Mouse (Mus musculus) MEL (cell line): ENCODE results near the gene Rph3al. TPM values are rescaled to one million over a fixed set of nuclear protein-coding genes. Genes with fewer than 3 reads are reported as not detected.

Experiments
- DNase-seq: peaks from one replicate; pipeline ENCODE4 v3.0.0; 2011; ENCODE audit warnings: low read depth, low spot score
- H3K27ac ChIP-seq: 2 replicates; pipeline ENCODE4 v1.5.1; 2012; ENCODE audit warnings: low read depth, mild to moderate bottlenecking, control low read depth, low read length, moderate library complexity; ENCODE audit not compliant: control insufficient read depth
- H3K27me3 ChIP-seq, 2 experiments: fragments of 150-350 bp in 1 of 2; sonication (generic) in 1 of 2; 2 replicates each; pipeline ENCODE4 v1.6.1; 2012; ENCODE audit warnings: low read length in 2 of 2, mild to moderate bottlenecking in 2 of 2, improper control_type of control experiment in 1 of 2, moderate library complexity in 1 of 2; ENCODE audit not compliant: insufficient read depth in 2 of 2, control insufficient read depth in 1 of 2
- H3K36me3 ChIP-seq, 2 experiments: 2 replicates each; pipeline ENCODE4 v1.6.1; 2012 to 2014; ENCODE audit warnings: low read length in 2 of 2, improper control_type of control experiment in 1 of 2, inconsistent platforms in 1 of 2, mild to moderate bottlenecking in 1 of 2; ENCODE audit not compliant: insufficient read depth in 2 of 2, control insufficient read depth in 1 of 2
- H3K4me1 ChIP-seq, 2 experiments: fragments of 150-350 bp in 1 of 2; sonication (generic) in 1 of 2; 2 replicates each; pipeline ENCODE4 v1.6.1; 2012; ENCODE audit warnings: low read length in 2 of 2, improper control_type of control experiment in 1 of 2, mild to moderate bottlenecking in 1 of 2; ENCODE audit not compliant: insufficient read depth in 2 of 2, control insufficient read depth in 1 of 2
- H3K4me3 ChIP-seq, 2 experiments: fragments of 150-350 bp in 1 of 2; sonication (generic) in 1 of 2; 2 replicates each; pipeline ENCODE4 v1.5.1; 2012; ENCODE audit warnings: low read depth in 2 of 2, low read length in 2 of 2, mild to moderate bottlenecking in 2 of 2, moderate library complexity in 2 of 2, control low read depth in 1 of 2, improper control_type of control experiment in 1 of 2; ENCODE audit not compliant: control insufficient read depth in 1 of 2, insufficient read depth in 1 of 2
- H3K79me2 ChIP-seq: 2 replicates; pipeline ENCODE4 v1.6.1; 2012; ENCODE audit warnings: mild to moderate bottlenecking, low read length, moderate library complexity; ENCODE audit not compliant: control insufficient read depth, poor library complexity, insufficient read depth
- H3K9ac ChIP-seq: 2 replicates; pipeline ENCODE4 v1.6.1; 2012; ENCODE audit warnings: low read depth, mild to moderate bottlenecking, control low read depth, low read length, moderate library complexity; ENCODE audit not compliant: control insufficient read depth, poor library complexity, severe bottlenecking
- H3K9me3 ChIP-seq: fragments of 150-350 bp; sonication (generic); replicated peaks from 2 replicates; pipeline ENCODE4 v1.6.1; 2012; ENCODE audit warnings: mild to moderate bottlenecking, low read length, improper control_type of control experiment, moderate library complexity; ENCODE audit not compliant: insufficient read depth
- BHLHE40 ChIP-seq: IDR thresholded peaks from 2 replicates; pipeline ENCODE4 v1.6.1; 2012; ENCODE audit warnings: low read depth, mild to moderate bottlenecking, inconsistent platforms, low read length, improper control_type of control experiment, borderline replicate concordance
- CHD1 ChIP-seq: IDR thresholded peaks from 2 replicates; pipeline ENCODE4 v1.6.1; 2012; ENCODE audit warnings: low read depth, mild to moderate bottlenecking, inconsistent platforms, low read length, improper control_type of control experiment
- CTCF ChIP-seq, 3 experiments: IDR thresholded peaks in 2 of 3; conservative IDR thresholded peaks in 1 of 3; 2 replicates each; pipeline ENCODE4 v1.5.1; 2011 to 2012; ENCODE audit warnings: low read length in 3 of 3, low read depth in 2 of 3, mild to moderate bottlenecking in 2 of 3, improper control_type of control experiment in 1 of 3, inconsistent platforms in 1 of 3, mixed read lengths in 1 of 3, moderate library complexity in 1 of 3; ENCODE audit not compliant: control insufficient read depth in 1 of 3, insufficient read depth in 1 of 3, poor library complexity in 1 of 3, severe bottlenecking in 1 of 3
- ETS1 ChIP-seq: IDR thresholded peaks from 2 replicates; pipeline ENCODE4 v1.6.1; 2012; ENCODE audit warnings: low read depth, mild to moderate bottlenecking, inconsistent platforms, low read length, improper control_type of control experiment, moderate library complexity
- HCFC1 ChIP-seq: IDR thresholded peaks from 2 replicates; pipeline ENCODE4 v1.6.1; 2012; ENCODE audit warnings: low read depth, mild to moderate bottlenecking, inconsistent platforms, low read length, improper control_type of control experiment, moderate library complexity
- NELFE ChIP-seq: IDR thresholded peaks from 2 replicates; pipeline ENCODE4 v1.6.1; 2011; ENCODE audit warnings: low read depth, low read length, improper control_type of control experiment
- POLR2A ChIP-seq, 2 experiments: IDR thresholded peaks; 2 replicates each; pipeline ENCODE4 v1.6.1; 2011 to 2012; ENCODE audit warnings: low read length in 2 of 2, mild to moderate bottlenecking in 2 of 2, control low read depth in 1 of 2, improper control_type of control experiment in 1 of 2, low read depth in 1 of 2, moderate library complexity in 1 of 2; ENCODE audit not compliant: control insufficient read depth in 1 of 2, insufficient read depth in 1 of 2, poor library complexity in 1 of 2
- POLR2AphosphoS2 ChIP-seq: IDR thresholded peaks from 2 replicates; pipeline ENCODE4 v1.6.1; 2011; ENCODE audit warnings: low read length, improper control_type of control experiment
- RAD21 ChIP-seq: IDR thresholded peaks from 2 replicates; pipeline ENCODE4 v1.6.1; 2011; ENCODE audit warnings: mild to moderate bottlenecking, low read depth, low read length, improper control_type of control experiment
- SIN3A ChIP-seq: IDR thresholded peaks from 2 replicates; pipeline ENCODE4 v1.6.1; 2012; ENCODE audit warnings: low read length, improper control_type of control experiment, inconsistent platforms
- SMC3 ChIP-seq: IDR thresholded peaks from 2 replicates; pipeline ENCODE4 v1.6.1; 2011; ENCODE audit warnings: low read depth, low read length, improper control_type of control experiment
- TCF12 ChIP-seq: IDR thresholded peaks from 2 replicates; pipeline ENCODE4 v1.6.1; 2014; ENCODE audit warnings: low read depth, mild to moderate bottlenecking, inconsistent platforms, low read length, improper control_type of control experiment, moderate library complexity
- ZC3H11A ChIP-seq: IDR thresholded peaks from 2 replicates; pipeline ENCODE4 v1.6.1; 2012; ENCODE audit warnings: low read depth, mild to moderate bottlenecking, inconsistent platforms, low read length, improper control_type of control experiment
- ZNF384 ChIP-seq: IDR thresholded peaks from 2 replicates; pipeline ENCODE4 v1.6.1; 2012; ENCODE audit warnings: low read depth, mild to moderate bottlenecking, inconsistent platforms, low read length, improper control_type of control experiment
- polyA plus RNA-seq, 2 experiments: library from polyadenylated mRNA; stranded (reverse) in 1 of 2; unstranded in 1 of 2; fragments of >175 nt in 1 of 2; fragments of >200 nt in 1 of 2; gene quantifications; 2 replicates each; pipeline versions ENCODE4 v1.2.1 to v1.2.4; 2012; ENCODE audit warnings: low replicate concordance in 2 of 2, low read depth in 1 of 2; ENCODE audit not compliant: insufficient read length in 2 of 2, insufficient read depth in 1 of 2, missing spikeins in 1 of 2
- total RNA-seq: library from RNA; depleted of rRNA; stranded (reverse); fragments of 300-350 nt; gene quantifications from 2 replicates; pipeline ENCODE4 v1.2.3, GENCODE M21; 2012; rRNA removed

Gene Rph3al
- total and polyA plus RNA-seq, 3 experiments, result 9.4 to 23.0 TPM; not detected in 1

DNA sequence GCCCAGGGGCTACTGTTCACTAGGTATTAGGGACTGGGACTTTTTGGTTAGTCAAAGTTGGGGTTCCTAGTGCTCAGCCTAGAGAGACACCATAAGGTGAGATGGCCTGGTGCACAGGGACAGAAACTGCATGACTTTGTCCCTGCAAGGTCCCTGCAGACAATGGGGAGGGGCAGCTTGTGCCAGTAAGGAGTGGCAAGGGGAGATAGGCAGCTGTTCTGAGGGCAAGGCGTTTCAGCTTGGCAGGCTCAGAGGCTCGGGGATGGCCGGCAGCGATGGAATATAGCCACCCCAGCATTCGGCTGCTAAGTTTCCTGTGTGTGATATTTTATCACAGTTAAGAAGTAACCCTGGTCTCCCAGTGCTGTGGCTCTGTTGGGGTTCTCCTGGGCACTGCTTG lies 154.4 kb downstream of the Rph3al start:
- Histone ChIP-seq H3K36me3 (no peaks in the 10 kb centered on the region), H3K4me1 (no peaks in the 10 kb centered on the region), H3K27me3 (no peaks in the 10 kb centered on the region), H3K79me2 (no peaks in the 10 kb centered on the region), H3K9me3 (no peaks in the 10 kb centered on the region), H3K27ac (no peak overlapping the region), H3K9ac (no peak overlapping the region), H3K4me3 (no peak overlapping the region)
- TF ChIP-seq HCFC1, result no peak
- no peak for TF ChIP-seq BHLHE40
- no peak for TF ChIP-seq ETS1
- DNase-seq, result no peak

DNA sequence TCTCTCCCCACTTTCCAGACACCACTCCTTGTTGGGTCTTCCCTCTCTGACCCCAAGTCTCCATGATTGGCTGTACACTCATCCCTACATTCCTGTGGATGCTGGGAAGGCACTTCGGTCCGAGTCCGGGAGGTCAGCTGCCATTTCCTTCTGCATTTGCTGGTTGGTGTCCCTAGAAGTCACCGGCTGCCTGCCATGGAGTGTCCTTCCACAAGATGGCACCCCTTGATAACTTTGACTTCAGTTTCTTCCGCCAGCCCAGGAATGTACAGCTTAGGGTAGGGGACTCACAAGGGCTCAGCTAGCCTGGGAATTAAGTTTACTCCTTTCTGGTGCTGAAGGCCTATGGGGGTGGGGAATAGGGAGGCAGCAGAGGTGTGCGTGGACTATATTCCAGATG lies 156.3 kb downstream of the Rph3al start:
- Histone ChIP-seq H3K27me3 (no peaks in the 10 kb centered on the region; a peak in 1 of 4 replicates), H3K4me3 (no peak overlapping the region), H3K9ac (0 out of 2 replicates have a peak overlapping the region, but pooled peaks have one; percentile 7), H3K9me3 (no peaks in the 10 kb centered on the region), H3K4me1 (no peaks in the 10 kb centered on the region), H3K36me3 (no peaks in the 10 kb centered on the region), H3K79me2 (no peaks in the 10 kb centered on the region), H3K27ac (no peak overlapping the region)
- DNase-seq, result peak; percentile 66
- TF ChIP-seq ZC3H11A (peak; percentile 95), CHD1 (no peak), RAD21 (peak; percentile 98), ZNF384 (no peak), POLR2AphosphoS2 (no peak), SIN3A (0 out of 2 replicates have a peak, but pooled peaks have one; percentile 23), NELFE (no peak), TCF12 (0 out of 2 replicates have a peak, but pooled peaks have one; percentile 19), POLR2A (IDR thresholded peaks at IDR 0.05; ENCODE audit: control insufficient read depth in 1 of 2, insufficient read depth in 1 of 2, low read depth in 1 of 2, low read length in 2 of 2, poor library complexity in 1 of 2) (no peak), SMC3 (peak; percentile 97), CTCF (IDR thresholded peaks at IDR 0.05 in 2 of 3, conservative IDR thresholded peaks at IDR 0.05 in 1 of 3; ENCODE audit: control insufficient read depth in 1 of 3, insufficient read depth in 1 of 3, low read depth in 2 of 3, low read length in 3 of 3, poor library complexity in 1 of 3, severe bottlenecking in 1 of 3) (peak; percentile 75 to 96 (median 91))

Other genes with a start within 250 kb of the Rph3al start
- 303 and 356 TPM in 2 replicates for gene Ywhae, start 205.6 kb downstream of the Rph3al start, total RNA-seq
- 100 to 1,000 TPM; 755 to 855 TPM for gene Ywhae, start 205.6 kb downstream of the Rph3al start, polyA plus RNA-seq
- not detected in 2 replicates for gene Doc2b, start 142.4 kb downstream of the Rph3al start, total RNA-seq
- not detected for gene Doc2b, start 142.4 kb downstream of the Rph3al start, polyA plus RNA-seq
- not detected in 2 replicates for gene 1700016K19Rik, start 61.5 kb upstream of the Rph3al start, total RNA-seq
- under 1 TPM in 1 of 2 experiments, not detected in 1; 0.25 TPM for gene 1700016K19Rik, start 61.5 kb upstream of the Rph3al start, polyA plus RNA-seq
- gene Rflnb, start 89.4 kb upstream of the Rph3al start, total RNA-seq, result 4.8 and 7.4 TPM in 2 replicates
- gene Rflnb, start 89.4 kb upstream of the Rph3al start, polyA plus RNA-seq, result 1 to 10 TPM in 1 of 2 experiments, not detected in 1; 8.7 TPM
- gene Vps53, start 241.2 kb upstream of the Rph3al start, total RNA-seq, result 47.2 and 50.4 TPM in 2 replicates
- gene Vps53, start 241.2 kb upstream of the Rph3al start, polyA plus RNA-seq, result 10 to 100 TPM in 1 of 2 experiments, not detected in 1; 38.4 TPM
- 6.6 and 8.5 TPM in 2 replicates for gene Fam57a, start 241.2 kb upstream of the Rph3al start, total RNA-seq
- 1 to 10 TPM in 1 of 2 experiments, not detected in 1; 8.8 TPM for gene Fam57a, start 241.2 kb upstream of the Rph3al start, polyA plus RNA-seq